Mouse (Mus musculus) brain, embryonic 14.5 days (tissue): ENCODE measurements around the gene Cnnm4.

ENCODE experiments used
- CTCF ChIP-seq: fragments of 200-500 bp; IDR thresholded peaks from 2 replicates; pipeline ENCODE4 v1.5.1; 2012; ENCODE audit warnings: inconsistent platforms, mild to moderate bottlenecking, moderate library complexity, borderline replicate concordance; ENCODE audit not compliant: insufficient read depth, insufficient read length; ENCODE audit errors: extremely low read depth
- POLR2A ChIP-seq: fragments of 200-500 bp; IDR thresholded peaks from 2 replicates; pipeline ENCODE4 v1.6.1; 2012; ENCODE audit warnings: mild to moderate bottlenecking, inconsistent platforms, borderline replicate concordance; ENCODE audit not compliant: poor library complexity, insufficient read depth, insufficient read length, severe bottlenecking; ENCODE audit errors: extremely low read depth

DNA sequence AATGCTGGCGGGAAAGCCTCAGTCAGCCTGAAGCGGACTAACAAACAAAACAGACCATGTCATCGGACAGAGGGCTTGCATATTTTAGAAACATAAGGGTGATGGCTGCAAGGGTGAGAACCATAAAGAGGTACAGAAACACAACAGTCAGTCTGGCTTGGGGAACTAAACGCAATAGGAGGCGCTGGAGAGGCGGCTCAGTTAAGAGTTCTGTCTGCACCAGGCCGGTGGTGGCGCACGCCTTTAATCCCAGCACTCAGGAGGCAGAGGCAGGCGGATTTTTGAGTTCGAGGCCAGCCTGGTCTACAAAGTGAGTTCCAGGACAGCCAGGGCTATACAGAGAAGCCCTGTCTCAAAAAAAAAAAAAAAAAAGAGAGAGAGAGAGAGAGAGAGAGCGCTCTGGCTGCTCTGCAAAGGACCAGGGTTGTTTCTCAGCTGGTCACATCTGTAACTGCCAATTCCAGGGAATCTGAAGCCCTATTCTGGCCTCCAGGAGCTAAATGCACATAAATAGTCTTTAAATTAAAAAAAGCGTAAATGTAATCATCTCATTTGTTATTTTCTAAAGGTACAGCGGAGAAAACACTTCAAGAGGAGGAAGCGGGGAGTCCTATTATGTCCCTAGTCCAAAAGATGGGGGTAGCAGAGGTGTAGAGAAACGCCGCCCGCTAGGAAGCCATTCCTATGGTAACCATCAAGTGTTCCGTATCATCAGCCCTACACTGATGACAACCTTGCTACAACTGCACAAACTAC lies 74.6 kb downstream of the Cnnm4 start:
- TF ChIP-seq CTCF (no peak), POLR2A (no peak)
